Mouse (Mus musculus) embryo, embryonic 11 days (tissue): Measurements from ENCODE around the gene Ccl28.
A peak's percentile ranks its signal among the peaks of the same experiment; 100 is the strongest.
"Not testable (repeated sequence)": the region's sequence is repeated elsewhere in the genome, so short reads cannot be mapped to it uniquely, and the experiment has no call there.

ENCODE experiments used
- DNase-seq: peaks from one replicate; pipeline ENCODE4 v3.0.0-alpha.2; 2015

Gene Ccl28

GRCm38 (mm10) chr13:119648891-119649698 is 25.5 kb downstream of the Ccl28 start:
- no peak for DNase-seq

- DNase-seq, result no peak
These were observed 26.1 kb downstream of the Ccl28 start for GRCm38 (mm10) chr13:119649699-119650046.

GRCm38 (mm10) chr13:119654734-119655133 is 31.1 kb downstream of the Ccl28 start:
- no peak for DNase-seq

DNA sequence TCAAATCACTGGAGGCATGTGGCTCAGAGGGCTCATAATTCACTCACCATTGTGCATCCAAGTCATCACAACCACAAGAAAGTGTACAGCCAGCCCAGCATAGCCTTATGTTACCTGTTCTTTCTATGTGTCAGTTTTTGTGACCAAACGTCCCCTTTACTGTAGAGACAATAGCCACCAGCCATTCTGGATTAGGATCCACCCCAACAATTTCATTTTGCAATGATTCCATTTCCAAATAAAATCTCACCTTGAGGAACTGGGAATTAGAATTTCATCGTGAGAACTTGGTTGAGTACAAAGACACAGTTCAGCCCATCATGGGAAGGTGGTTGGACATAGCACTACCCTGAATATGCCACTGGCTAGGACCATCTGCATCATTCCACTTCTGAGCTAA is 32.6 kb downstream of the Ccl28 start:
- no peak for DNase-seq

DNA sequence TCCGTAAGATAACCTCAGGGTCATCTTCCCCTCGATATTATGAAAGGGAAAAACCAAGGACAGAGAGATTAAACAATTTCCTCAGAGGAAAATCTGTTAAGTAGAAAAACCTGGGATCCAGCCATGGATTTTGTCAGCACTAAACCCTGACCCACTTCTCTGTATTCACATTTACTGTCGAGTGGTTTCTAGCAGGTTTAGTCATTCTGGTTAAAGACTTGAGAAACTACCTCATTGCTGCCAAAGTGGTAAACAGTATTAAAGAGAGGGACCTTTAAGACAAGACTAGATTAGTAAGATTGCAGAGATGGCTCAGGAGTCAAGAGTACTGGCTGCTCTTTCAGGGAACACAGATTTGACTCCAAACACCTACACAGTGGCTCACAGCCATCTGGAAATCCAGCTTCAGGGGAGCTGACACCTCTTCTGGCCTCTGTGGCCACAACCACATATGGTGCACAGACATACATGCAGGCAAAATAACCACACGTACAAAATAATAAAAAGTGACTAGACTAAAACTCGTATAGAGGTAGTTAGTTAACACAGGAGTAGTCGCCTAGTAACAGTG is 33.3 kb downstream of the Ccl28 start:
- DNase-seq, result no peak

GRCm38 (mm10) chr13:119661420-119661819 is 37.8 kb downstream of the Ccl28 start:
- DNase-seq, result not testable (repeated sequence)

DNA sequence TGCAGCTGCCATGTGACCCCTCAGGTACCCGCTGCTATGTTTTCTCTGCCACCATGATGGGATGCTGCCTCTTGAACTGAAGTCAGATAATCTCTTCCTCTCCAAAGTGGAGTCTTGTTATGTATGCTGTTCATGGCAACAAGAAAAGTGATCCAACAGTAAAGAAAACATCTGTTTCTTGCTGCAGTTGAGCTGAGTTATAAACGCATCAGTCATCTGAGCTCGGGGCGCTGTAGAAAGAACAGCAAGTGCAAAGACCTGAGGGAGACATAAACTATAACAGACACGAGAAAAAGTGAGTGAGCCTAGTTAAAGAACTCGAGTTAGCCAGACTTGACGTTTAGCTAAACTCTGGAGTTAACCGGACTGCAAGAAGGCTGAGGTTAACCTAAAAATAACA is 55.2 kb downstream of the Ccl28 start:
- DNase-seq, result no peak

- no peak for DNase-seq
These were observed 56.1 kb downstream of the Ccl28 start for GRCm38 (mm10) chr13:119679721-119680120.

DNA sequence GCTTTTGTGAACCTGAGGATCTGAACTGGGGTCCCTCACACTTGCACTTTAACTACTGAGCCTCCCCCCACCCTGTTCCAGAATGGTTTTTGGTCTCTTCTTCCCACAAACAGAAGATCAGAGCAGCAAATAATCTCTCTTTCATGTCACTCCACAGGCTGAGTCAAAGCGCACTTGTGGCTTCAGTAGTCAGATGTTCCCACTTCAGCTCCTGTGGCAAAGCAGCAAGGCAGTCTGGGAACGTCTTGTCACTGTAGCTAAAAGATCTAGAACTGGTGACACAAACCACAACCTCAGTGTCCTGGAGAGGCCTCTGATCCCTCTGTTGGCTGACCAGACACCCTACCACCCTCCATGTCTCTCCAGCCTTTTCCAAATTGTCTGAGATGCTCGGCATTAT is 57.5 kb downstream of the Ccl28 start:
- no peak for DNase-seq

GRCm38 (mm10) chr13:119684416-119685177 is 61.0 kb downstream of the Ccl28 start:
- DNase-seq, result peak; percentile 31

- no peak for DNase-seq
These were observed 66.1 kb downstream of the Ccl28 start for GRCm38 (mm10) chr13:119689709-119690038.

DNA sequence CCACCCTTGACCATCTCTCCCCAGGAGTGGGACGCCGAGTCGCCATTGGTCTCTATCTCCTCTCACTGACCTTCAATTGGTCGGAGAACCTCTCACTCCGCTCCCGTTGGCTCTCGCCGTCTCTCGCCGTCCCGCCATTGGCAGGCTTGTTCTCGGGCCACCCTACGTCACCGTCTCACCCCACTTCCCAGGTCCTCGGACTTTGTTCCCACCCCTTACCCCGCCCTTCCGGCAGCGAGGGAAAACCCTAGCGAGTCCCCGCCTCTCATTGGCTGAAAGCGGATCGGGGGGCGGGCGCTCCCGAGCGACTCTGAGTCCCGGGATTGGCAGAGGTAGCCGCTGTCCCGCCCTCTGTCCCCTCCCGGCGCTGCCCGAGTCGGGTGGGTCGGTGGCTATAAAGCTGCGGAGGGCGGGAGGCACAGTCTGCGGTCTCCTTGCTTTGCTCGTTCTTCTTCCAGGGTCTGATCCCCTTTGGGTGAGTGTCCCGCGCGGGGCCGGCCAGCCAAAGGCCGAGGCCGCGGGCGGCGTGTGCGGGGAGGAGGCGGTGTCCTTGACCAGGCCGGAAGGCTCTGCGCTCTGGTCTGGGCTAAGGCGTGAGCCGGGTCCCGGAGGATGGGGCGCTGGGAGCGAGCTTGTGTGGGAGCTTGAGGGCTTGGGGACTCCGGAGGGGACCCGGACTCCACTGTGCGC is 66.6 kb downstream of the Ccl28 start, which contains the start of gene Hmgcs1:
TSS of gene Hmgcs1 (plus strand) at position 341 of the 690 bp plus-strand sequence.
- DNase-seq, result peak; percentile 100

DNA sequence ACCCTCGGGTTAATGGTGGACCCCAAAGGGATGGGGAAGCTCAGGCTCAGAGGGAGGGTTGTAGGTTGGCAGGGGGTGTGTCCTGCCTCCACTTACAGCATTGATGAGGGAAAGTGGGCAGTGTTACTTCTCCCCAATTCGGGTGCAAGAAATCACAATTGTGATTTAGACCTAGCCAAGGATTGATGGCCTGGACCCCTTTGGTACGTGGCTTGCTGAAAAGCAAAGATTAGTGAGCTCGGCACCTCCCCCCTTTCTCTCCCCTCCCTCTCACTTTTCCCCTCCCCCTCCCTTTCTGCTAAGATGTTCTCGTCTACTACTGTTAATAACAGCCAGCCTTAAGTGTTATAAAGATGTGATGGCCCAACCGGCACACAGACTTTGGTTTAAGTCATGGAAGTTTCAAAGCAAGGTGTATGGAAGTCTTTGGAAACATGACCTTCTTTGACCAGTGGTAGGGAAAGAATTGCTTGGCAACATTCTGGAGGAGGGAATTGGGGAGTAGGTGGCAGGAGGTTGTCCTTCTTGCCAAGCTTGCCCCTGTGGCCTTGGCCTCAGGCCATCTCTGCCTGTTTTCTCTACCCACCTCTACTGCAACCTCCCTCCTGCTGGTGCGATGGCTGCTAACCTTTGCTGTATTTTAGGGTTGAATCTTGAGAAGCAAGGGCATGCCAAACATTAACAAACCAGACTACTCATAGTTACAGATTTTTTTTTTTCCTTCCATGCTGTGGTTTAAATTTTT is 67.4 kb downstream of the Ccl28 start:
- DNase-seq, result peak; percentile 28

GRCm38 (mm10) chr13:119691958-119692357 is 68.3 kb downstream of the Ccl28 start:
- not testable (repeated sequence) for DNase-seq

DNA sequence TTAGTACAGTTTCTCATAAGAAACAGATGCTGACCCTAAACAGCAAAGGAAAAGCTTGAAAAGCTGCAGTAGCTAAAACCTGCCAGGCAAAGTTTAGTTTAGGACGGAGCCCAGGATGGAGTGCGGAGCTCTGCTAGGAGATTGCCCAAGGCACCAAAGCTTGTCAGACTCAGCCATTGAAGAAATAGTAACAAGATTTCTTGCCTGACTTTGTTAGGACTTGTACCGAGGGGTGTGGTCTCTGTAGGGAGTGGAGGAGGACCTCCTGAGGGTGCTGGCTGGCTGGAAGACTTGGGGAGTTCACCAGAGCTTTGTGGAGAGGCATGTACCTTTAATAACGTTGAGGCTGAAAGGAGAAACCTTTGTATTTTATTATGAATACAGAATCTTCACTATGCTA is 72.1 kb downstream of the Ccl28 start:
- DNase-seq, result no peak

DNA sequence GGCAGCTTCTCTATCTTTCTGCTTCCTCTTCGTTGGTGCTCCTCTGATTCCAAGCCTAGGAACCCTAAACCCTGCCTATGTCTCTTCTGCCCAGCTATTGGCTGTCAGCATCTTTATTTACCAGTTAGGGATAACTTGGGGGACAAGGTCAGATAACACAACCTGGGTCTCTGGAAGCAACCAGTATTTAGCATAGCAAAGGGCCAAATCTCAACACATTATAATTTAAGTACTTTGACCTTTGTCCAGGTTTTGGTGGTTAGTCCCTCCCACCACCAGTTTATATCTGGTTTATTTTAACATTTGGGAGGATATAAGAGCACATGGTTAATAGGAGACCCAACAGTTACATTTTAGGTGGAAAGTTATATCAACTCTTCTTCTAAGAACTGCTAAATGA is 72.9 kb downstream of the Ccl28 start:
- DNase-seq, result no peak

- no peak for DNase-seq
These were observed 74.8 kb downstream of the Ccl28 start for GRCm38 (mm10) chr13:119698436-119698835.
